Mouse (Mus musculus) midbrain, embryonic 14.5 days (tissue): Measurements from ENCODE around the gene Syn3. TPM values are rescaled to one million over a fixed set of nuclear protein-coding genes. Genes with fewer than 3 reads are reported as not detected.

Source experiments
- ATAC-seq: fragments of 200-750 bp; cut with Nextera tagmentation; 2 replicates; pipeline ENCODE4 v1.8.0; 2017; ENCODE audit warnings: moderate number of reproducible peaks, moderate library complexity; ENCODE audit not compliant: low FRiP score, low TSS enrichment
- DNase-seq: peaks from one replicate; pipeline ENCODE4 v3.0.0-alpha.2; 2015
- H3K27ac ChIP-seq: fragments of 300-500 bp; sonication (generic); replicated peaks from 2 replicates; pipeline ENCODE4 v1.5.1; 2014; ENCODE audit warnings: mild to moderate bottlenecking, low read depth, low read length, moderate library complexity
- H3K27me3 ChIP-seq: fragments of 300-500 bp; sonication (generic); 2 replicates; pipeline ENCODE4 v1.6.1; 2014; ENCODE audit warnings: low read length, control low read depth, mixed read lengths; ENCODE audit not compliant: control insufficient read depth, insufficient read depth
- H3K36me3 ChIP-seq: fragments of 300-500 bp; sonication (generic); 2 replicates; pipeline ENCODE4 v1.6.1; 2014; ENCODE audit warnings: low read length, control low read depth; ENCODE audit not compliant: control insufficient read depth, insufficient read depth
- H3K4me1 ChIP-seq: fragments of 300-500 bp; sonication (generic); 2 replicates; pipeline ENCODE4 v1.6.1; 2014; ENCODE audit warnings: mild to moderate bottlenecking, antibody characterized with exemption, low read length, control low read depth; ENCODE audit not compliant: control insufficient read depth, insufficient read depth
- H3K4me2 ChIP-seq: fragments of 300-500 bp; sonication (generic); 2 replicates; pipeline ENCODE4 v1.6.1; 2014; ENCODE audit warnings: mild to moderate bottlenecking, low read length, moderate library complexity
- H3K4me3 ChIP-seq: fragments of 300-500 bp; sonication (generic); replicated peaks from 2 replicates; pipeline ENCODE4 v1.5.1; 2014; ENCODE audit warnings: low read depth, low read length
- H3K9ac ChIP-seq: fragments of 300-500 bp; sonication (generic); replicated peaks from 2 replicates; pipeline ENCODE4 v1.6.1; 2014; ENCODE audit warnings: mild to moderate bottlenecking, low read length, moderate library complexity
- H3K9me3 ChIP-seq: fragments of 300-500 bp; sonication (generic); 2 replicates; pipeline ENCODE4 v1.6.1; 2016; ENCODE audit warnings: low read length, control low read depth, mixed read lengths; ENCODE audit not compliant: control insufficient read depth
- WGBS: fragments of 180-500 bp; shearing (Covaris S2); extraction: QIAGEN DNeasy Blood & Tissue Kit; methylation state at CpG from one replicate; pipeline ENCODE4 v1.1.7; 2014; 5-methylcytosine and 5-hydroxymethylcytosine counted together
- polyA plus RNA-seq: library from polyadenylated mRNA; unstranded; fragments of >200 nt; fragmentation: Nextera tagmentation; extraction: Ambion mirVana; gene quantifications from 2 replicates; pipeline ENCODE4 v1.2.1, GENCODE M21; 2014

The Syn3 gene
- polyA plus RNA-seq, 1 experiment from 2014 or later: 25.6 TPM

GRCm38 (mm10) chr10:86065661-86066060 is 433.0 kb downstream of the Syn3 start:
- WGBS: 92% methylated on average over 1 of the region's 1 CpGs
- H3K27me3 ChIP-seq: no peaks in the 10 kb centered on the region
- no peak overlapping the region for H3K4me2 ChIP-seq
- no peak overlapping the region for H3K9ac ChIP-seq
- H3K9me3 ChIP-seq: no peaks in the 10 kb centered on the region
- H3K36me3 ChIP-seq: no peaks in the 10 kb centered on the region
- H3K4me3 ChIP-seq: no peak overlapping the region
- no peak overlapping the region for H3K27ac ChIP-seq
- ATAC-seq (no peak), DNase-seq (no peak)
- H3K4me1 ChIP-seq: no peaks in the 10 kb centered on the region

GRCm38 (mm10) chr10:86064937-86065336 is 433.8 kb downstream of the Syn3 start:
- no peaks in the 10 kb centered on the region for H3K9me3 ChIP-seq
- ATAC-seq: peak; percentile 68

GRCm38 (mm10) chr10:86063018-86063384 is 435.7 kb downstream of the Syn3 start:
- Histone ChIP-seq H3K9ac (no peak overlapping the region), H3K4me3 (no peak overlapping the region), H3K4me1 (no peaks in the 10 kb centered on the region), H3K9me3 (no peaks in the 10 kb centered on the region), H3K27me3 (no peaks in the 10 kb centered on the region), H3K4me2 (no peak overlapping the region), H3K27ac (no peak overlapping the region), H3K36me3 (no peaks in the 10 kb centered on the region)
- DNase-seq: no peak
- WGBS: 95% methylated on average over 8 of the region's 8 CpGs
- ATAC-seq: no peak

More at GRCm38 (mm10) chr10:86064937-86065336, 433.8 kb downstream of the Syn3 start:
- no peaks in the 10 kb centered on the region for H3K4me1 ChIP-seq
- H3K27me3 ChIP-seq: no peaks in the 10 kb centered on the region
- H3K36me3 ChIP-seq: no peaks in the 10 kb centered on the region
- no peak overlapping the region for H3K27ac ChIP-seq
- peak; percentile 93 for DNase-seq
- WGBS: 7% methylated on average over 4 of the region's 4 CpGs
- no peak overlapping the region for H3K4me2 ChIP-seq
- H3K9ac ChIP-seq: no peak overlapping the region
- no peak overlapping the region for H3K4me3 ChIP-seq

GRCm38 (mm10) chr10:86062261-86063017 is 436.3 kb downstream of the Syn3 start:
- Histone ChIP-seq H3K9me3 (no peaks in the 10 kb centered on the region), H3K9ac (no peak overlapping the region), H3K36me3 (0 out of 2 replicates have a peak, but pooled peaks cover under 1% of the 10 kb centered on the region), H3K4me2 (no peak overlapping the region), H3K4me1 (no peaks in the 10 kb centered on the region), H3K4me3 (no peak overlapping the region), H3K27ac (no peak overlapping the region), H3K27me3 (no peaks in the 10 kb centered on the region)
- DNase-seq (no peak), ATAC-seq (no peak)
- WGBS: 66% methylated on average over 5 of the region's 5 CpGs

- ATAC-seq: no peak
- WGBS: 61% methylated on average over 3 of the region's 3 CpGs
Measured at GRCm38 (mm10) chr10:86060267-86060666, 438.4 kb downstream of the Syn3 start.

GRCm38 (mm10) chr10:86057712-86058111 is 441.0 kb downstream of the Syn3 start:
- ATAC-seq (no peak), DNase-seq (no peak)
- peaks cover 24% of the 10 kb centered on the region for H3K36me3 ChIP-seq
- H3K9ac ChIP-seq: no peak overlapping the region
- H3K4me2 ChIP-seq: no peak overlapping the region
- no peak overlapping the region for H3K27ac ChIP-seq
- WGBS: 53% methylated on average over 2 of the region's 2 CpGs
- 0 out of 2 replicates have a peak, but pooled peaks cover 3% of the 10 kb centered on the region for H3K9me3 ChIP-seq
- no peaks in the 10 kb centered on the region for H3K27me3 ChIP-seq
- no peaks in the 10 kb centered on the region for H3K4me1 ChIP-seq
- H3K4me3 ChIP-seq: no peak overlapping the region

More at GRCm38 (mm10) chr10:86060267-86060666, 438.4 kb downstream of the Syn3 start:
- H3K9ac ChIP-seq: no peak overlapping the region
- H3K4me1 ChIP-seq: no peaks in the 10 kb centered on the region
- H3K9me3 ChIP-seq: 0 out of 2 replicates have a peak, but pooled peaks cover 3% of the 10 kb centered on the region
- no peak overlapping the region for H3K4me2 ChIP-seq
- peaks cover 19% of the 10 kb centered on the region for H3K36me3 ChIP-seq
- no peak overlapping the region for H3K4me3 ChIP-seq
- no peak overlapping the region for H3K27ac ChIP-seq
- H3K27me3 ChIP-seq: no peaks in the 10 kb centered on the region
- no peak for DNase-seq

- ATAC-seq (no peak), DNase-seq (no peak)
- H3K4me1 ChIP-seq: no peaks in the 10 kb centered on the region
- H3K27me3 ChIP-seq: no peaks in the 10 kb centered on the region
- no peak overlapping the region for H3K4me3 ChIP-seq
- H3K36me3 ChIP-seq: peaks cover 28% of the 10 kb centered on the region
- 0 out of 2 replicates have a peak, but pooled peaks cover 3% of the 10 kb centered on the region for H3K9me3 ChIP-seq
- no peak overlapping the region for H3K4me2 ChIP-seq
- H3K27ac ChIP-seq: no peak overlapping the region
- no peak overlapping the region for H3K9ac ChIP-seq
- 89% methylated on average over 11 of the region's 11 CpGs for WGBS
Measured at GRCm38 (mm10) chr10:86057286-86057685, 441.4 kb downstream of the Syn3 start.

GRCm38 (mm10) chr10:86056297-86056903 is 442.3 kb downstream of the Syn3 start:
- DNase-seq: no peak
- no peak overlapping the region for H3K4me3 ChIP-seq
- H3K36me3 ChIP-seq: peaks cover 31% of the 10 kb centered on the region
- no peak for ATAC-seq
- H3K27ac ChIP-seq: no peak overlapping the region
- H3K9ac ChIP-seq: no peak overlapping the region
- H3K4me1 ChIP-seq: no peaks in the 10 kb centered on the region
- H3K27me3 ChIP-seq: no peaks in the 10 kb centered on the region
- 86% methylated on average over 8 of the region's 8 CpGs for WGBS
- no peak overlapping the region for H3K4me2 ChIP-seq
- H3K9me3 ChIP-seq: 0 out of 2 replicates have a peak, but pooled peaks cover 3% of the 10 kb centered on the region
